Mouse (Mus musculus): ENCODE data around the gene Shisa3. TPM values are rescaled to one million over a fixed set of nuclear protein-coding genes. Genes with fewer than 3 reads are reported as not detected.

The Shisa3 gene
- polyA plus RNA-seq, 1 experiment from 2014 or later, result 19.5 TPM

DNA sequence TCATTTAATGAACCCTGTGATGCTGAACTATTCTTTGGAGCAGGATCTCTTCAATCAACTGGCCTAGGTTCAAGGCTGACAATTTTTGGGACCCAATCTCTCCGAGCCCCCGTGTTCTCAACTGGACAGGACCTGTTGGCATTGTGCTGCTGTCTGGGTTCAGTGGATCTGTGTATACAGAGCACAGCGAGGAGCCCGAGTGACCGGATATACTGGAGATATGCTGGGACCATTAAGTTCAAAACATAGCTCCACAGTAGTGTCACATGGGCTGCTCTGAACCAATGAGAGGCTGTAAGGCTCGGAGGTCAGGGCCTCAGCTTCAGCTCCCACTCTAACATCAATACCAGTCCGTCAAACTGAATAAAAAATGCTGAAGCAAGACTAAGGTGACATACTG is 21.8 kb downstream of the Shisa3 start:
- H3K27me3 ChIP-seq (ENCODE audit: control insufficient read depth, insufficient read depth, low read depth, low read length), result peaks cover 14% of the 10 kb centered on the region

DNA sequence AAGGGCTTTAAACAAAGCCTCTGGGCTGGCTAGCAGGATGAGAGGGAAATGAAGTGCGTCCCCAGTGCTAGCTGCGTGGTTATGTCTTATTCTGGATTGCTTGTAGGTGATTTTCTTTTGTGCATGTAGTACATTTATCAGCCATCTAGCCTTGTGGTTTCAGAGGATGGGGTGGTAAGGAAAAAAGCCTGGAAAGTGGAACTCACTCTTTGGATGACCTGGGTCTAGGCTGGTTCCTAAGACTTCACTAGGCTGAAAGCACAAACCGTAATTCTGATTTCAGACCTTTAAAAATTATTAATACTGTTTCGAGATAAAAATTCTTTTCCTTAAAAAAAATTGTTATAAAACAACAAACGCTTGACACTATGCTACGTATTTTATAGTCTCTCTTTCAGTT is 22.2 kb downstream of the Shisa3 start:
- ATAC-seq, result no peak
- Histone ChIP-seq H3K9ac (ENCODE audit: low read depth, low read length) (no peak overlapping the region), H3K4me2 (ENCODE audit: low read length) (no peak overlapping the region), H3K4me1 (ENCODE audit: control insufficient read depth, insufficient read depth, low read length) (peaks cover 11% of the 10 kb centered on the region), H3K27me3 (ENCODE audit: control insufficient read depth, insufficient read depth, low read depth, low read length) (peaks cover 14% of the 10 kb centered on the region), H3K9me3 (replicated peaks; ENCODE audit: control insufficient read depth, low read length, poor library complexity, severe bottlenecking) (no peaks in the 10 kb centered on the region), H3K27ac (ENCODE audit: low read length) (no peak overlapping the region), H3K4me3 (ENCODE audit: low read depth, low read length) (no peak overlapping the region), H3K36me3 (ENCODE audit: control insufficient read depth, insufficient read depth, low read length) (no peaks in the 10 kb centered on the region)
- WGBS, result 88% methylated on average over 6 of the region's 6 CpGs

More for the DNA sequence above, 21.8 kb downstream of the Shisa3 start:
- Histone ChIP-seq H3K4me1 (ENCODE audit: control insufficient read depth, insufficient read depth, low read length) (peaks cover 10% of the 10 kb centered on the region), H3K9me3 (replicated peaks; ENCODE audit: control insufficient read depth, low read length, poor library complexity, severe bottlenecking) (no peaks in the 10 kb centered on the region), H3K4me2 (ENCODE audit: low read length) (no peak overlapping the region), H3K4me3 (ENCODE audit: low read depth, low read length) (no peak overlapping the region), H3K27ac (ENCODE audit: low read length) (no peak overlapping the region), H3K36me3 (ENCODE audit: control insufficient read depth, insufficient read depth, low read length) (no peaks in the 10 kb centered on the region), H3K9ac (ENCODE audit: low read depth, low read length) (no peak overlapping the region)
- 79% methylated on average over 7 of the region's 7 CpGs for WGBS
- ATAC-seq, result no peak

DNA sequence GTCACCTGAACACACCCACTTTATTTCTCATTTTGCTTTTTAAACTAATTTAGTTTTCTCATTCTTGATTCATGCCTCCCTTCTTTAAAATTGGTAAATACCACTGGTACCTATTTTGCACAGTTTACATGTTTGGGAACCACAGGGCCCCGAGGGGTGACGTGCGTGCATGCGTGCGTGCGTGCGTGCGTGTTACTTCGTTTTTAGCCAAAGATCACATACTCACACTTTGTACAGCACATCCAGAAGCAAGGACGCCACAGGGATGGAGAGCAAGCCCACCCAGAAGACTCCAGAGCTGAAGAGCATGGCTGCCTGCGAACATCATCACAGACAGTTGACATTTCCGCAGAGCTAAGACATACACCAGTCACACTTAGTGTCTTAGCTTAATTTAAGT is 23.6 kb downstream of the Shisa3 start:
- Histone ChIP-seq H3K9ac (ENCODE audit: low read depth, low read length) (no peak overlapping the region), H3K27ac (ENCODE audit: low read length) (no peak overlapping the region), H3K4me2 (ENCODE audit: low read length) (no peak overlapping the region), H3K36me3 (ENCODE audit: control insufficient read depth, insufficient read depth, low read length) (no peaks in the 10 kb centered on the region), H3K27me3 (ENCODE audit: control insufficient read depth, insufficient read depth, low read depth, low read length) (peaks cover 17% of the 10 kb centered on the region), H3K9me3 (replicated peaks; ENCODE audit: control insufficient read depth, low read length, poor library complexity, severe bottlenecking) (no peaks in the 10 kb centered on the region), H3K4me1 (ENCODE audit: control insufficient read depth, insufficient read depth, low read length) (peaks cover 11% of the 10 kb centered on the region), H3K4me3 (ENCODE audit: low read depth, low read length) (no peak overlapping the region)
- 95% methylated on average over 12 of the region's 12 CpGs for WGBS
- no peak for ATAC-seq

DNA sequence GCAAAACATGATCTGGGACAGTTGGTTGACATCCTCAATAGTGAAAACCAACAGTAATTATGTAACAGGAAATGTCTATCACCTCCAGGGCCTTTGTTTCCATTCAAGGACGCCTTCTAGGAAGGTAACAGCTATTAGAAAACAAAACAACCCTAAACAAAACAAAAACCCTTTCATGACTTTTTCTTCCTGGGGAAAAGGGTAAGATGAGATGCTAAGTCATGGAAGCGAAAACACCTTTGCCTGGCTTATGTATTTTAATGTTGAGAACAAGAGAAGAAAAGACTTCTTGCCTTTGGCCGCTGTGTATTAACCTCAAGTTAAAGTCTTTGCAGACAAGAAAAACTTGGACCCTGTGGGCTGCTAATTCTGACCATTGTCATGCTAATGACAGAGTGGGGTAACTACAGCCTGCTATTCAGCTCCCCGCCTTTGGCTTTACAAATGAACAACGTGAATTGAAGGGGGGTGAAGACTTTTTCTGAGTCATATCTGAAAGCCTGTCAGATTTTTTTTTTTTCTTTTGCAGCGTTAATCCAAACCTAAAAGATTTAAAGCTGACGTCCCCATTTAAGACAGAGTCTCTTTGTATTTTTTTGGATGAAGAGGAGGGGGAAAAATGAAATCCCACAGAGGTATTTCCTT is 25.6 kb downstream of the Shisa3 start:
- Histone ChIP-seq H3K27ac (ENCODE audit: low read length) (no peak overlapping the region), H3K9me3 (replicated peaks; ENCODE audit: control insufficient read depth, low read length, poor library complexity, severe bottlenecking) (no peaks in the 10 kb centered on the region), H3K4me3 (ENCODE audit: low read depth, low read length) (no peak overlapping the region), H3K4me2 (ENCODE audit: low read length) (no peak overlapping the region; the same call in 1 of the 2 replicates), H3K9ac (ENCODE audit: low read depth, low read length) (no peak overlapping the region), H3K4me1 (ENCODE audit: control insufficient read depth, insufficient read depth, low read length) (peaks cover 11% of the 10 kb centered on the region), H3K36me3 (ENCODE audit: control insufficient read depth, insufficient read depth, low read length) (0 out of 2 replicates have a peak, but pooled peaks cover 8% of the 10 kb centered on the region), H3K27me3 (ENCODE audit: control insufficient read depth, insufficient read depth, low read depth, low read length) (peaks cover 20% of the 10 kb centered on the region)
- WGBS, result 11% methylated on average over 7 of the region's 7 CpGs
- ATAC-seq, result peak; percentile 69; the same call in 1 of the 2 replicates

DNA sequence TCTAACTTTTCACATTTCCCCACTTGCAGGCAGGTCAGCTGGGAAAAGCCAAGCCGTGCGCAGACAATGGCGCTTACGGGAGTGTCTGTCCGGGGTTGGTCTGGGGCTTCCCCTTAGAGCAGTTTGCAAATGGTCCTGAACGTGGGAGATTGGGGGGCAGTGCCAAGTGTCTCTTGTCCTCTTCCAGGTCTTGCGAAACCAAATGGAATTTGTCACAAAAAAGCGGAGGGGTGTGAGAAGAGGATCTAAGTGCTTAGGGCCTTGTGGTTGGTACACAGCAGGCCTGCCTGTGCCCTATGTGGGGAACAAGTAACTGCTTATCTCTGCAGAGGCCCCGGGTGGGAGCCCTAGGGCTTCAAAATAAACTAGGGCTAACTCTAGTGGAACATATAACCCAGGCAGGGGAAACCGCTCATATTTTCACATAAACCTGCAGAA is 26.2 kb downstream of the Shisa3 start:
- 14% methylated on average over 10 of the region's 10 CpGs for WGBS
- H3K9ac ChIP-seq (ENCODE audit: low read depth, low read length), result 0 out of 2 replicates have a peak overlapping the region, but pooled peaks have one; percentile 40
- peak; percentile 65; the same call in 1 of the 2 replicates for ATAC-seq
- H3K9me3 ChIP-seq (replicated peaks; ENCODE audit: control insufficient read depth, low read length, poor library complexity, severe bottlenecking), result no peaks in the 10 kb centered on the region
- H3K4me1 ChIP-seq (ENCODE audit: control insufficient read depth, insufficient read depth, low read length), result peaks cover 11% of the 10 kb centered on the region
- no peak overlapping the region for H3K4me3 ChIP-seq (ENCODE audit: low read depth, low read length)
- peaks cover 11% of the 10 kb centered on the region; the same call in 1 of the 2 replicates for H3K36me3 ChIP-seq (ENCODE audit: control insufficient read depth, insufficient read depth, low read length)
- peak overlapping the region; percentile 38; the same call in 1 of the 2 replicates for H3K27ac ChIP-seq (ENCODE audit: low read length)
- H3K27me3 ChIP-seq (ENCODE audit: control insufficient read depth, insufficient read depth, low read depth, low read length), result peaks cover 21% of the 10 kb centered on the region
- no peak overlapping the region; the same call in 1 of the 2 replicates for H3K4me2 ChIP-seq (ENCODE audit: low read length)

DNA sequence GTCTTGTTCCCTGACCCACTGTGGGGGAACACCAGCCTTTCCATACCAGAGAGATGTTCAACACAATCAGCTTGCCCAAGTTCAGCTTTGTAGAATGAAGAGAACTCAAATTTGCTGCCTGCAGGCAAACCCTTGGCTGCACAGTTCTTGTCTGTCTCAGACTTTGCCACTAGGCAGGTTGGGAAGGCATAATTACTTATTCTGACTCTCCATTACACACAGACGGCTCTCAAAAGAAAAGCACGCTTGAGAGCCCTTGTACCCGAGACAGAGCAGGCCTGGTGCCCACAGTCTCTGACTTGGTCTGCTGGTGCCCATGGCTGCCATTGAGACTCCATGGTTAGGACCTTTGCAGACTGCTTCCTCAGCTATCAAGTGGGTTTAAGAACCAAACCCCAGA is 26.7 kb downstream of the Shisa3 start:
- Histone ChIP-seq H3K9me3 (replicated peaks; ENCODE audit: control insufficient read depth, low read length, poor library complexity, severe bottlenecking) (no peaks in the 10 kb centered on the region), H3K27me3 (ENCODE audit: control insufficient read depth, insufficient read depth, low read depth, low read length) (peaks cover 24% of the 10 kb centered on the region), H3K27ac (ENCODE audit: low read length) (peak overlapping the region; percentile 38; the same call in 1 of the 2 replicates), H3K4me2 (ENCODE audit: low read length) (no peak overlapping the region), H3K9ac (ENCODE audit: low read depth, low read length) (no peak overlapping the region), H3K36me3 (ENCODE audit: control insufficient read depth, insufficient read depth, low read length) (peaks cover 11% of the 10 kb centered on the region; the same call in 1 of the 2 replicates), H3K4me1 (ENCODE audit: control insufficient read depth, insufficient read depth, low read length) (peaks cover 11% of the 10 kb centered on the region), H3K4me3 (ENCODE audit: low read depth, low read length) (no peak overlapping the region)
- peak; percentile 68 for ATAC-seq
- 17% methylated on average over 3 of the region's 3 CpGs for WGBS

DNA sequence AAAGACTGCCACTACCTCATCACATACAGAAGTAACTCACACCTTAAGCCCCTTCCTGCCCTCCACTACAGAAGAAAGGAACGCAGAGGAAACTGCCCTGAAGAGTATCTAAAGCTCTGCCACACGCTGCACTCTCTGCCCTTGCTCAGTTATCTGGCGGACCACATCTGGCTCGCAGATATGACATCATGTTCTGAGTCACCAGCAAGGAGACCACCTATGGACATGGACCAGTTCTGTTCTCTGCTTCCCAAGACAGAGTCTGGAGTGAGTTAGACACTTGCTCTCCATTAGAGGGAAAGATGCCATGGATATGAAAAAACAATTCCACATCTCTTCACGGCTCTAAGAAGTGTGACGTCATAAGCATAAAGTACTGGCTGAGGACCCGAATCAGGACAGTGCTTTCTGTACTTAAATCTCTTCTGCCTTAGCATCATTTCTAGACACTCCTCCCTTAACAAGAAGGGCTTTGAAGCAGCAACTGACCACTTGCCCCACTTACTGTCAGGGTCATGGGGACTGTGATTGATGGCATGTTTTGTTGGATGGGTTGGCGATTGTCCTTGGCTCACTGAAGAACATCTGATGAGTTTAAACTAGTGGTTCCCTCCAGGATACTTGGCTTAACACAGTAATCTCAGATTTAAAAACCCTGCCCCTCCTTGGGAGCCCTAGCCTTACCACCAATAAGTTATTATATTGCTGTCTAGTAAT is 33.1 kb downstream of the Shisa3 start:
- 85% methylated on average over 8 of the region's 8 CpGs for WGBS
- Histone ChIP-seq H3K4me3 (ENCODE audit: low read depth, low read length) (no peak overlapping the region), H3K27me3 (ENCODE audit: control insufficient read depth, insufficient read depth, low read depth, low read length) (peaks cover 34% of the 10 kb centered on the region), H3K27ac (ENCODE audit: low read length) (no peak overlapping the region), H3K36me3 (ENCODE audit: control insufficient read depth, insufficient read depth, low read length) (peaks cover 14% of the 10 kb centered on the region; the same call in 1 of the 2 replicates), H3K9ac (ENCODE audit: low read depth, low read length) (no peak overlapping the region), H3K4me2 (ENCODE audit: low read length) (no peak overlapping the region), H3K4me1 (ENCODE audit: control insufficient read depth, insufficient read depth, low read length) (no peaks in the 10 kb centered on the region), H3K9me3 (replicated peaks; ENCODE audit: control insufficient read depth, low read length, poor library complexity, severe bottlenecking) (no peaks in the 10 kb centered on the region)
- no peak for ATAC-seq

DNA sequence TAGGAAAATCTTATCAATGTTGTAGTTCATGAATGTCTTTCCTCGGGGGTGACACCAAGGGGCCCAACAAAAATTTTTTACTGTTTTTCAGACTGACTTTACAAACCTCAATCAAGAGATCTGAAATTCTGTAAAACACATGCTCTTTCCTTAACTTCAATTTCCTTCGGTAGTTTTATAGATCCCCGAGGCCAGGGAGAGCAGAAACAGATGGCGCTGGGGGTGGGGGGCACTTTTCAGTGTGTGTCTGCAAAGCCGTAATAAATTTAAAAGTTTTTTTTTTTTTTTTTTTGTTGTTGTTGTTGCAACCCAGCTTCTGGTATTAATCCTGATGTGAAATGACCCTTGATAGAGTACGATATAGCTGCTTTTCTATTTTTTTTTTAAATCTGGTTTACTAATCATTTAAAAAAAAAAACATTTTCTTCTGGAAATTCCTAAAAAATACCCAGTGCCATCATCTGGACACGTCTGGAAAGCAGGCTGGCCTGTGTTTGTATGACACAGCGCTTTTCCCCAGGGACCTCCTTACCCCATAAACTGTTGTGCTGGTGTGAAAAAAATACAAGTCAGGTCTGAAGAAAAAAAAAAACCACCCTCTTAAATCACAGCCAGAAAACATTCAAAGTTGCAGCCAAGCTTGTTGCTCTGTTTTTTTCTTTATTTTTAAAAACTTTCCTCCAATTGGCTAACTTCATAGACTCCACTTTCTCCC is 33.9 kb downstream of the Shisa3 start:
- H3K27me3 ChIP-seq (ENCODE audit: control insufficient read depth, insufficient read depth, low read depth, low read length), result peaks cover 31% of the 10 kb centered on the region
- H3K9me3 ChIP-seq (replicated peaks; ENCODE audit: control insufficient read depth, low read length, poor library complexity, severe bottlenecking), result no peaks in the 10 kb centered on the region
- H3K27ac ChIP-seq (ENCODE audit: low read length), result no peak overlapping the region
- WGBS, result 85% methylated on average over 8 of the region's 8 CpGs
- H3K36me3 ChIP-seq (ENCODE audit: control insufficient read depth, insufficient read depth, low read length), result peaks cover 13% of the 10 kb centered on the region; the same call in 1 of the 2 replicates
- no peak overlapping the region for H3K4me2 ChIP-seq (ENCODE audit: low read length)
- no peak overlapping the region for H3K4me3 ChIP-seq (ENCODE audit: low read depth, low read length)
- no peak for ATAC-seq
- H3K4me1 ChIP-seq (ENCODE audit: control insufficient read depth, insufficient read depth, low read length), result no peaks in the 10 kb centered on the region
- no peak overlapping the region for H3K9ac ChIP-seq (ENCODE audit: low read depth, low read length)
